Mouse (Mus musculus) midbrain, embryonic 14.5 days (tissue): ENCODE results near the gene Palld. TPM values are rescaled to one million over a fixed set of nuclear protein-coding genes. Genes with fewer than 3 reads are reported as not detected.

Source experiments
- ATAC-seq: fragments of 200-750 bp; cut with Nextera tagmentation; 2 replicates; pipeline ENCODE4 v1.8.0; 2017; ENCODE audit warnings: moderate number of reproducible peaks, moderate library complexity; ENCODE audit not compliant: low FRiP score, low TSS enrichment
- DNase-seq: peaks from one replicate; pipeline ENCODE4 v3.0.0-alpha.2; 2015
- H3K27ac ChIP-seq: fragments of 300-500 bp; sonication (generic); replicated peaks from 2 replicates; pipeline ENCODE4 v1.5.1; 2014; ENCODE audit warnings: mild to moderate bottlenecking, low read depth, low read length, moderate library complexity
- H3K27me3 ChIP-seq: fragments of 300-500 bp; sonication (generic); 2 replicates; pipeline ENCODE4 v1.6.1; 2014; ENCODE audit warnings: low read length, control low read depth, mixed read lengths; ENCODE audit not compliant: control insufficient read depth, insufficient read depth
- H3K36me3 ChIP-seq: fragments of 300-500 bp; sonication (generic); 2 replicates; pipeline ENCODE4 v1.6.1; 2014; ENCODE audit warnings: low read length, control low read depth; ENCODE audit not compliant: control insufficient read depth, insufficient read depth
- H3K4me1 ChIP-seq: fragments of 300-500 bp; sonication (generic); 2 replicates; pipeline ENCODE4 v1.6.1; 2014; ENCODE audit warnings: mild to moderate bottlenecking, antibody characterized with exemption, low read length, control low read depth; ENCODE audit not compliant: control insufficient read depth, insufficient read depth
- H3K4me2 ChIP-seq: fragments of 300-500 bp; sonication (generic); 2 replicates; pipeline ENCODE4 v1.6.1; 2014; ENCODE audit warnings: mild to moderate bottlenecking, low read length, moderate library complexity
- H3K4me3 ChIP-seq: fragments of 300-500 bp; sonication (generic); replicated peaks from 2 replicates; pipeline ENCODE4 v1.5.1; 2014; ENCODE audit warnings: low read depth, low read length
- H3K9ac ChIP-seq: fragments of 300-500 bp; sonication (generic); replicated peaks from 2 replicates; pipeline ENCODE4 v1.6.1; 2014; ENCODE audit warnings: mild to moderate bottlenecking, low read length, moderate library complexity
- H3K9me3 ChIP-seq: fragments of 300-500 bp; sonication (generic); 2 replicates; pipeline ENCODE4 v1.6.1; 2016; ENCODE audit warnings: low read length, control low read depth, mixed read lengths; ENCODE audit not compliant: control insufficient read depth
- WGBS: fragments of 180-500 bp; shearing (Covaris S2); extraction: QIAGEN DNeasy Blood & Tissue Kit; methylation state at CpG from one replicate; pipeline ENCODE4 v1.1.7; 2014; 5-methylcytosine and 5-hydroxymethylcytosine counted together
- polyA plus RNA-seq: library from polyadenylated mRNA; unstranded; fragments of >200 nt; fragmentation: Nextera tagmentation; extraction: Ambion mirVana; gene quantifications from 2 replicates; pipeline ENCODE4 v1.2.1, GENCODE M21; 2014

Gene Palld
- polyA plus RNA-seq, 1 experiment from 2014 or later, result 19.4 TPM

DNA sequence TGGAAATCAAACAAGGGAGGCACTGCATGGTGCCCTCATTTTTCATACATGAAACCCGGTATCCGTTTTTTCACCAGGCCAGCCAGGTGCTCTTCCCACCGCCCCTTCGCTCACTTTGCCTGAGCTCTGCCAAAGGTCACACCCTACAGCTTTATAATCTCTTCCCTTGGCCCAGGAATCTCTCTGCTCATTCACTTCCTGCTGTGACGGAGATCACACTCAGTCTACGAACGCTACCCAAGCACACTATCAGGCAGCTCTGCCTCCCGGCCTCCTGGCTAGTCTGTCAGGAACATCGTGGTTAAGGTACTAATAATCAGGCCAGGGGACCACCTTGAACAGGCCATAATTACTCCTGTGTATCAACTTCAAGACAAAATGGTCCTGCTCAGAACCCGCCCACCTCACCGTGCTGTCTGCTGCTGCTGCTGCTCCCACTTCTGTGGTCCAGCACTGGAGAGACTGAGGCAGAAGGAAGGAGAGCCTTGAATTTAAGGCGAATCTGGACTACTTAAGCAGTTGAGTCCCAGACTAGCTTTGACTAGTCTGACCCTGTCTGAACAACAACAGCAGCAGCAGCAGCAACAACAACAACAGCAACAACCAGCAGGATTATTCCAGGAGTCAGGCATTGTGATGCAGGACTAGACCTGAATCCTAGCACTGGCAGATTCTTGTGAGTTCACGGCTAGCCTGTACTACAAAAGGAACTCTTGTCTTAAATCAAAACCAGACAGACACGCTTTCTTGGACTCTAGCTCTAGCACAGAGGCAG lies 187.0 kb downstream of the Palld start:
- ATAC-seq (no peak), DNase-seq (no peak)
- H3K27me3 ChIP-seq, result no peaks in the 10 kb centered on the region
- H3K36me3 ChIP-seq, result no peaks in the 10 kb centered on the region
- H3K4me2 ChIP-seq, result no peak overlapping the region
- H3K4me1 ChIP-seq, result no peaks in the 10 kb centered on the region
- no peak overlapping the region for H3K9ac ChIP-seq
- no peak overlapping the region for H3K4me3 ChIP-seq
- no peak overlapping the region for H3K27ac ChIP-seq
- H3K9me3 ChIP-seq, result no peaks in the 10 kb centered on the region
- WGBS, result 62% methylated on average over 14 of the region's 14 CpGs

DNA sequence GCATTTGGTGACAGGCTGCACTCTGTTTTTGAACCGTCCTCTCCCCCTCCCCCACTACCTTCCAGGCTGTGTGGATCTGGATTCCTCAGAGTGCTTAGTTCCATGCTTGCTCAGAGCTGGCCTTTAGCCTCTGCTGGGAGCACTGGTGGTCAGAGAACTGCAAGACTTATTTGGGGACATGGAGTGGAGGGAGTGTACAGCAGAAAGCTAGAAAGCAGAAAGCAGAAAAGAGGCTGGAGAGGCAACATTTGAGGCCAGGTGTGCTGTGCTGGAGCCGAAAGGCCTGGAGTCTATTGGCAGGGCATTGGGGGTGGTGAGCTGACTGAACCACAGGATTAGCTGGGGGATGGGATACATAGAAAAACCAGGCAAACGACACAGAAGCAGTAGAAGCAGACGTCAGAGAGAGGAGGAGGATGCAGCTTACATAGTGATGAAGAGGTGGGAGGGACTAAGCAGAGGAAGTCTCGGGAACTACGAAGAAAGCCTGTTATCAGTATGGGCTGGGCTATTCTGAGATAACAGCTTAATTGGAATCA lies 188.1 kb downstream of the Palld start:
- Histone ChIP-seq H3K36me3 (no peaks in the 10 kb centered on the region), H3K4me1 (no peaks in the 10 kb centered on the region), H3K4me3 (no peak overlapping the region), H3K9me3 (no peaks in the 10 kb centered on the region), H3K4me2 (no peak overlapping the region), H3K27ac (no peak overlapping the region), H3K9ac (no peak overlapping the region), H3K27me3 (no peaks in the 10 kb centered on the region)
- DNase-seq (no peak), ATAC-seq (no peak)
- 41% methylated on average over 6 of the region's 6 CpGs for WGBS

DNA sequence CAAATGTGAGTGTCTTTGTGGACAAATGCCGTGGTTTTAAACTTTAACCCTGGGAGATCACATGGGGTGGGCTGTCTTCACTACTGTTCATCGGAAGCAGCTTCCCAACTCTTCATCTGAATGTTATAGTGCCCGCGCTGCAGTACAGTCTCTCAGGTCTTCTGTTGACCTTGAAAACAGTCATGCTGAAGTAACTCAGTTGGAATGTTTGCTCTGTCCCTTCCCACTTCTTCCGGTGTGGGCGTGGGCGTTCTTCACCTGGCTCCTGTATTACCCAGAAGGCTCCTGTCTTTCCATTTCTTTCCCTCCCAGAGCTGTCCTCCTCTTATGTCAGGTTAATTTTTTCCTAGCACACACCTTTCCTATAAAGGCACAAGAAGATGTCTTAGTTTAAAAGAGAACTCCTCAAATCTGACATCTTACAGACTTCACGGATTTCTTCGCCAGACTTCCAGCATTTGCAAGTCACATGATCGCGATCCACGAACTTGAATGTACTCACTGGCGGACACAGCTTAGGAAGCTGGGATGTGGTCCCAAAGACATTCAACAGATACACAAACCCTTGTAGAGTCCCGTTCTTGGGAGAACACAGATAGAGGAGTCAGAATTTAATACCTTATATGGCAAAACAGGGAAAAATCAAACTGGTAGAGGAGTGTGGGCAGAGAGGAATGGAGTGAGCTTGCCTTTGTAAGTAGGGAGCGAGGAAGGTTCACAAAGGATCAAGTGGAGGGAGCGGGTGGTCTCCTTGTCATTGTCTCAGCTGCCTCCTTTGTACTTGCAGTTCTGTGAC lies 189.1 kb downstream of the Palld start:
- H3K9me3 ChIP-seq, result no peaks in the 10 kb centered on the region
- 89% methylated on average over 16 of the region's 16 CpGs for WGBS
- no peak overlapping the region for H3K27ac ChIP-seq
- DNase-seq (no peak), ATAC-seq (no peak)
- no peaks in the 10 kb centered on the region for H3K27me3 ChIP-seq
- no peak overlapping the region for H3K4me2 ChIP-seq
- no peak overlapping the region for H3K4me3 ChIP-seq
- no peak overlapping the region for H3K9ac ChIP-seq
- 0 out of 2 replicates have a peak, but pooled peaks cover 4% of the 10 kb centered on the region for H3K4me1 ChIP-seq
- no peaks in the 10 kb centered on the region for H3K36me3 ChIP-seq

DNA sequence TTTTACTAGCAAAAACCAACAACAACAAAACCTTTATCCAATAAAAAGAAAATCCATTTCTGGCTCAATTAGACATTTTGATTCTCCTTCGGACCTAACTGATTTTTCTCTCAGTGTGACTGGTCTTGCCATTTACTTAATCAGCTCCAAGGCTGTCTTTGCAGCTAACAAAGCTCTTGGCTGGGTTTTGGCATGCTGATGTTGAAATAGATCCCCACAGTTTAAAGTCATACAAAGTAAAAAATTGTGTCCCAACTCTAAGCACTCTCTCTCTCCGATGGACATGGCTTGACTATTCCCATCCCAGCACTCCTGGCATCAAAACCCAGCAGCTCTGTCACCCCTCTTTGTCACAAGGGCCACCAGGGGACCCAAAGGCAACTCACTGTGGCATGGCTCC lies 190.1 kb downstream of the Palld start:
- Histone ChIP-seq H3K36me3 (no peaks in the 10 kb centered on the region), H3K4me2 (no peak overlapping the region), H3K9me3 (no peaks in the 10 kb centered on the region), H3K4me3 (no peak overlapping the region), H3K4me1 (0 out of 2 replicates have a peak, but pooled peaks cover 4% of the 10 kb centered on the region), H3K27ac (no peak overlapping the region), H3K27me3 (no peaks in the 10 kb centered on the region), H3K9ac (no peak overlapping the region)
- DNase-seq (no peak), ATAC-seq (no peak)
- WGBS, result 92% methylated on average over 2 of the region's 2 CpGs

DNA sequence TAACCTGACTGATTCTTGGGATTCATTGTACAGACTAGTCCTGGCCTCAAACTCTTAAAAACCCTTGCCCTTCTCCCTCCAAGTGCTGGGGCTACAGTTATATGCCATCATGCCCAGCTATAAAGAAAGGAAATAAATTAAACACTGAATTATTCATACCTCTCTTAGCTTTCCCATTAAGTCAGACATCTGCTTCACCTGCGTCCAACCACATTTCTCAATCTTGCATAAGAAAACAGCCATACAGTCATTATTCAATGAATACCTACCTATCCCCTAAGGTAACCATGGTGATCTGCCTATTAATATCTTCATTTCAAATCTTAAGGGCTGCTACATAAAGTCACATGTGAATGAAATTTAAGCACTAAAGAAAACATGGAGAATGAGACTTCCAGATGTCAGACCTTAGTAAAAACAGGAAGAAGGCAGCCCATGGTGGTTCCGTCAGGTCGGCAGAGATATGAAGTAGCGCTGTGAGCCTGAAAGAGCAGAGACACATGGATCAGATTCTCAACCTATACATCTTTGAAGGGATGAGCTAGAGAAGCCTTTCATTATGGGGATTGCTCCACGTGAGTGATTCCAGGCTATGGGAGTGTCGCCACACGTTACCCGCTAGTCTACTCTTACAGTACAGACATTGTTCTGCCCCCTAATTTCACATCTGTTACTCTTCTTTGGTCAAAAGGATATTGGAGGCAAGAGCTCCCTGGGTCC lies 193.7 kb downstream of the Palld start:
- DNase-seq, result peak; percentile 35
- peak; percentile 48; the same call in 1 of the 2 replicates for ATAC-seq

DNA sequence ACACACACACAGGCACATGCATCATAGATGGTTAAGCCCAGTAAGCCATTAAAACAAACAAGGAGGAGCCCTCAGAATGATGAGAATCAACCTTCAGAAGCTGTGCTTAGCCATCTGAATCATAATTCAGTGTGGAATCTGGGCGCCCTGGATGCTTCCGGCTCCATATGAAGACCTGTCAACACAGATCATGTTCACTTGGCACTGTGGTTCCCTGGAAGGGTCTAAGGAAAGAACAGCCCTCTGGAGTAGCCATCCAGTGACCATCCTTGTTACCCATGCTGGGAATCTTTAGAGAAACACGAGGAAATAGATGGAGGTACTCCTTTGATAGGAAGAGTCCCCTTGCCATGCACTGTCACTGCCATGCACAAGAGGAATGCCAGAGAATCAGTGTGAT lies 197.0 kb downstream of the Palld start:
- DNase-seq, result no peak
- Histone ChIP-seq H3K4me3 (no peak overlapping the region), H3K4me1 (peaks cover 4% of the 10 kb centered on the region; the same call in 1 of the 2 replicates), H3K36me3 (no peaks in the 10 kb centered on the region), H3K9ac (no peak overlapping the region), H3K4me2 (no peak overlapping the region), H3K27me3 (no peaks in the 10 kb centered on the region), H3K27ac (no peak overlapping the region), H3K9me3 (no peaks in the 10 kb centered on the region)
- ATAC-seq, result no peak
- 87% methylated on average over 3 of the region's 3 CpGs for WGBS

More for the DNA sequence above, 193.7 kb downstream of the Palld start:
- Histone ChIP-seq H3K4me3 (no peak overlapping the region), H3K27ac (0 out of 2 replicates have a peak overlapping the region, but pooled peaks have one; percentile 10), H3K9me3 (no peaks in the 10 kb centered on the region), H3K9ac (no peak overlapping the region), H3K4me2 (0 out of 2 replicates have a peak overlapping the region, but pooled peaks have one; percentile 5), H3K4me1 (0 out of 2 replicates have a peak, but pooled peaks cover 4% of the 10 kb centered on the region), H3K36me3 (no peaks in the 10 kb centered on the region), H3K27me3 (no peaks in the 10 kb centered on the region)
- WGBS, result 50% methylated on average over 8 of the region's 8 CpGs

DNA sequence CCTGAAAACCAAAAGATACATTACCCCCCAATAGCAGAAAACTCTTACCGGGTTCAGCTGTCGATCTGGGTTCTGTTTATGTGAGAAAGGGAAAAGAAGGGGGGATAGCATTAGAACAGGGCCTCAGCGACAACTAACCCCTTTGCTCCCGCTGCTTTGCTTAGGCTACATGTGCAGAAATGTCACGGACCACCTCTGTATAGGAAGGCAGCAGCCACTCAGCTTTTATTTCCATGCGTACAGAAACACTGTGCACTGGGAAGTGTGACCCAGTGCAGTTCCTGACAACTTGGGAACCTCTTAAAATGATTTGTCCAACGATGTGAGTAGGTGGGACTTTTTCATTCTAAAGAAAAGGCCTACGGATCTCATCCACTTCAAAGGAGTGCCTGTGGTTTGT lies 200.4 kb downstream of the Palld start:
- no peak for ATAC-seq
- whole genome bisulfite sequencing, result 58% methylated on average over 8 of the region's 8 CpGs
- H3K27me3 ChIP-seq, result no peaks in the 10 kb centered on the region

DNA sequence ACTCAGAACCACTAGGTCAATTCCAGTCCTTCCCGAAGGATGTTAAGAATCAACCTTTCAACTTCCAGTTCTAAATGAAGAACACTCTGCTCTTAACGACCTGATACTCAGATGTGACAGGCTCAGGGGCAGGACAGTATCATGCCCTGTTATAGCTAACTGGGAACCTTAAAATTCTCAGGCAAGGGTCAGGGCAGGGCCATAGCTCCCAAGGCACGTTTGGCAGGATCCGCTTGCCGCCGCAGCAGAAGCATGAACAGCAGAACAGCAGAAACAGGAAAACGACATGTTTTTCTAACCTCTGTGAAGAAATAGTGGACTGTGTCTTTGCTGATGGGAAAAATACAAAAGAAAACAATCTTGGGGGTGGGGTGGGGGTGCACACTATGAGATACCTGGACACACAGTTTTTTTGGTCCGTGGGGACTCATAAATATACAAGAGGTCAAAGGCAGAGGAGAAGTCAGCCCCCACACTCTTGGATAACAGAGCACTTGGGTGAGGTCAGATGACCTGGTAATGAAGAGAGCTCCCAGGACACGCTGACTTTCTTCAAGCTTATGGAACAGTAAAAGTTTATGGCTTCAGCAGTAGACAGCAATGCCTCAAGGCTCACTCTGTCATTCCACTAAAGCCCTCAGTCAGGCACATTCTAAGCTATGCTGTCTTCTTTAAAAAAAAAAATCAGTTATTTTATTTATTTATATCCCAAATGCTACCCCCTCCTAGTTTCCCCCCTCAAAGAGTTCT lies 201.4 kb downstream of the Palld start:
- H3K4me1 ChIP-seq, result no peaks in the 10 kb centered on the region; the same call in 1 of the 2 replicates
- H3K36me3 ChIP-seq, result no peaks in the 10 kb centered on the region
- WGBS, result 91% methylated on average over 9 of the region's 9 CpGs
- no peak overlapping the region for H3K4me3 ChIP-seq
- H3K27ac ChIP-seq, result no peak overlapping the region
- no peak overlapping the region for H3K4me2 ChIP-seq
- no peaks in the 10 kb centered on the region for H3K27me3 ChIP-seq
- DNase-seq (no peak), ATAC-seq (no peak)
- H3K9ac ChIP-seq, result no peak overlapping the region
- H3K9me3 ChIP-seq, result no peaks in the 10 kb centered on the region

More for the DNA sequence above, 200.4 kb downstream of the Palld start:
- DNase-seq, result no peak
- H3K36me3 ChIP-seq, result no peaks in the 10 kb centered on the region
- H3K27ac ChIP-seq, result no peak overlapping the region
- no peak overlapping the region for H3K4me3 ChIP-seq
- H3K9me3 ChIP-seq, result no peaks in the 10 kb centered on the region
- no peaks in the 10 kb centered on the region; the same call in 1 of the 2 replicates for H3K4me1 ChIP-seq
- H3K9ac ChIP-seq, result no peak overlapping the region
- no peak overlapping the region for H3K4me2 ChIP-seq
